Mouse (Mus musculus) splenic B cell, adult 2 months (primary cell): ENCODE results near the gene Gm49403.

Source experiments
- DNase-seq: peaks from one replicate; pipeline ENCODE4 v3.0.0-alpha.2; 2011; ENCODE audit warnings: low read depth, low spot score
- H3K27me3 ChIP-seq: 2 replicates; pipeline ENCODE4 v1.6.1; 2012; ENCODE audit warnings: mild to moderate bottlenecking, low read length, moderate library complexity, mixed read lengths; ENCODE audit not compliant: control insufficient read depth, poor library complexity, insufficient read depth, severe bottlenecking
- H3K36me3 ChIP-seq: 2 replicates; pipeline ENCODE4 v1.6.1; 2012; ENCODE audit warnings: mild to moderate bottlenecking, low read length, moderate library complexity, mixed read lengths; ENCODE audit not compliant: control insufficient read depth, poor library complexity, insufficient read depth, severe bottlenecking

The Gm49403 gene

DNA sequence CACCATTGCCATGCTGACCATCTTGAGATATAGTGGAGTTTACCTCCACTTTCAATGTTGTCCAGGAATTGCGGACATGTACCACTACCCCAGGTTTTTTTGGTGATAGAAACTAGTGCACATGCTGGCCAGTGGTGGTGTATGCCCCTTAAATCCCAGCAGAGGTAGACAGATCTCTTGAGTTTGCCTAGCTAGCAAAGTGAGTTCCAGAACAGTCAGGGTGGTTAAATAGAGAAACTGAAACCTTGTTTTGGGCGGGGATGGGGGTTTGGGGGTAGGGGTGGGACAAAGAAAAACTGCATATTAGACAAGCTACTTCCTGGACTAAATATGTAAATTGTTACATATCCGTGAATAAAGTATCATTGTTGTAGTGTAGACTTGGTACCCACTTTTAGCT lies 35.3 kb downstream of the Gm49403 start:
- DNase-seq = peak; percentile 37
- peaks cover 9% of the 10 kb centered on the region for H3K36me3 ChIP-seq
- no peaks in the 10 kb centered on the region for H3K27me3 ChIP-seq

- Histone ChIP-seq H3K27me3 (no peaks in the 10 kb centered on the region), H3K36me3 (peaks cover 3% of the 10 kb centered on the region)
- no peak for DNase-seq
Measured at GRCm38 (mm10) chr19:8919684-8920072, 35.9 kb downstream of the Gm49403 start.

GRCm38 (mm10) chr19:8920073-8920736 lies 36.5 kb downstream of the Gm49403 start, which contains the start of gene B3gat3:
Gene B3gat3 (plus strand): TSS chr19:8920374.
- Histone ChIP-seq H3K36me3 (peaks cover 3% of the 10 kb centered on the region), H3K27me3 (no peaks in the 10 kb centered on the region)
- peak; percentile 76 for DNase-seq

DNA sequence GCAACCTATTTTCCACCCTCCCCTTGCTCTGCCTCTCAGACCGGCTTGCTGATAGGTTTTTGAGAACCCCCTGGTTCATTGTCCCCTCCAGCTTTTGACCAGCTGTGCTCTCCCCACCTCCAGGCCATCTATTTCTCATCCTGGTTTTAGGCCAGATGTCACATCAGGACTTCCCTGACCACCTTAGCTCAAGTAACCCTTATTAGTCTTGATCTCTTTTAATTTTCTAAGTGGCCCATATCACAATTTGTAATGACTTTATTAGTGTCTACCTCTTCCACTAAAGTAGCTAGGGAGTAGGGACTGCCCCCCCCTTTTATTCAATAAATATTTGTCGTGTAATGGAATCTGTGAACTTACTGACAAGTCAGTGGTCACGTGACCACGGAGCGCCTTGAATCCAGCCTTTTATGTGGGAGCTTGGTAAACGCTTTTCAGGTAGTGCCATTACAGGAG lies 37.1 kb downstream of the Gm49403 start:
- Histone ChIP-seq H3K36me3 (peaks cover 3% of the 10 kb centered on the region), H3K27me3 (no peaks in the 10 kb centered on the region)
- peak; percentile 51 for DNase-seq

GRCm38 (mm10) chr19:8921741-8922140 lies 38.0 kb downstream of the Gm49403 start:
- no peak for DNase-seq
- peaks cover 1% of the 10 kb centered on the region for H3K36me3 ChIP-seq
- no peaks in the 10 kb centered on the region for H3K27me3 ChIP-seq

DNA sequence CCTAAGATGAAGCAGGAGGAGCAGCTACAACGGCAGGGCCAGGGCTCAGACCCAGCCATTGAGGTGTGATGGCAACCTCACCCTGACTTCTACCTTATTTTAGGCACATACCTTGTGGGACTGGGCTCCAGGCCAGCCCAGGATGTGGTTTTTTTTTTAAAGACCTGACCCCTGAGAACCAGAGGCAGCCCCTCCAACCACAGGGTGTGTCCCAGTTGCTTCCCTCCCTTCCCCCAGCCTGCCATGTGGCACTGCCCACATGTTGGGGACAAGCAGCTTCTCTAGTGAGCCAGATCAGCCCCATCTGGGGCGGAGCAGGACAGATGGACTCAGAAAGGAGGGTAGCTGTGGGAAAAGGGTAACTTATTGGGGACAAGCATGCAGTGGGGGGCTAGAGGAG lies 43.0 kb downstream of the Gm49403 start:
- Histone ChIP-seq H3K36me3 (peaks cover 5% of the 10 kb centered on the region), H3K27me3 (no peaks in the 10 kb centered on the region)
- DNase-seq = peak; percentile 22

DNA sequence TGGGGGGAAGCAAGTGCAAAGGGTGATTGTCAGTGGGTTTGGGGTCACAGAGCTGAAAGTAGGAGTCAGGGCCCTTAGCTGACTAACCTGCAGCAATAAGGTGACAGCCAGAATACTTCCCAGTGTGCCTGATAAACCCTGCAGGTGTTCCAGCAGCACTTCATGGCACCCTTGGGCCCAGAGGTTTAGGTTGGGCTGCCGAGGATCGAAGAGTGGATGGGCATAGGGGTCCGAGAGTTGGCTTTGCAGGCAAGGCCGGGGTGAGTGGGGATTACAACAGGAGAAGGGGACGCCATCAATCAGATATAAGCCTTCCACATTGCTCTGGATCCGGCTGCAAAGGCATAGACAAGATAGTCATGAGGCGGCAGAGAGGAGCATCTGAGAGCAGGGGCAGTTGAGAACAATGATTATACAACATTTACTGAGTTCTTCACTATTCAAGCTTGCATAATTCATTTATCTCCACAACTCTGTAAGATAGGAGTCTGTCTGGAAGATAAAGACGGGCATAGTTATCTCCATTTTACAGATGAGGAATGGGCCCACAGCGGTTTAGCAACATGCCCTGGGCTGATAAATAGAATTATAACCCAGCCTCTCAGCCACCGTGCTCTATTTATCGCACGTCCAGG lies 44.3 kb downstream of the Gm49403 start:
- H3K36me3 ChIP-seq = peaks cover 3% of the 10 kb centered on the region
- DNase-seq = no peak
- no peaks in the 10 kb centered on the region for H3K27me3 ChIP-seq

GRCm38 (mm10) chr19:8928689-8929223 lies 45.0 kb downstream of the Gm49403 start:
- DNase-seq = no peak
- no peaks in the 10 kb centered on the region for H3K27me3 ChIP-seq
- H3K36me3 ChIP-seq = peaks cover 3% of the 10 kb centered on the region

GRCm38 (mm10) chr19:8929224-8930088 lies 45.7 kb downstream of the Gm49403 start, which contains the start of the genes Rom1 and Eml3:
Gene Rom1 (minus strand): TSS chr19:8929356.
Gene Eml3 (plus strand): TSS chr19:8929552.
- no peaks in the 10 kb centered on the region for H3K27me3 ChIP-seq

DNA sequence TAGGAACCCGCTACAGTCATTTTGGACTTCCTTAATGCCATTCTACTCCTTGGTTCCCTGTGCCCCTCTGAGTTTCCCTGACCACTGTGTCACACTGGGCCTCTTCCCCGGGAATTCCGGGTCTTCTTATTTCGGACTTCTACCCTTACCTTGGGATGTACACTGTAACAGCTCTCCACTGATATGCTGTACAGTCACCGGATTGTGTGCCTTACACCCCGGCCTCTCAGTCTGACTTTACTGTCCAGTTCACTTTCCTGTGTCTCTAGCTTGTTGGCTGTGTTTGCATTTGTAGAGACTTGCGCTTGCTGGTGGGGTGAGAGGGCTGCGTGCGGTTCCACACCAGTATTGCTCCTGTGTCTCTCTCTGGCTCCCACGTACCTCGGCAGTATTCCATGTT lies 46.4 kb downstream of the Gm49403 start:
- DNase-seq = no peak
- Histone ChIP-seq H3K36me3 (peaks cover 10% of the 10 kb centered on the region), H3K27me3 (no peaks in the 10 kb centered on the region)

More at GRCm38 (mm10) chr19:8929224-8930088, 45.7 kb downstream of the Gm49403 start, which contains the start of the genes Rom1 and Eml3:
- H3K36me3 ChIP-seq = peaks cover 6% of the 10 kb centered on the region
- peak; percentile 83 for DNase-seq

GRCm38 (mm10) chr19:8930771-8931170 lies 47.0 kb downstream of the Gm49403 start:
- Histone ChIP-seq H3K27me3 (no peaks in the 10 kb centered on the region), H3K36me3 (peaks cover 12% of the 10 kb centered on the region)
- DNase-seq = no peak

GRCm38 (mm10) chr19:8936736-8937135 lies 53.0 kb downstream of the Gm49403 start:
- no peaks in the 10 kb centered on the region for H3K27me3 ChIP-seq
- peaks cover 13% of the 10 kb centered on the region for H3K36me3 ChIP-seq
- no peak for DNase-seq
